Mouse (Mus musculus) MEL (cell line): ENCODE results near the gene Lypla2. TPM values are rescaled to one million over a fixed set of nuclear protein-coding genes. Genes with fewer than 3 reads are reported as not detected.
A peak's percentile ranks its signal among the peaks of the same experiment; 100 is the strongest.

Experiments
- DNase-seq: peaks from one replicate; pipeline ENCODE4 v3.0.0; 2011; ENCODE audit warnings: low read depth, low spot score
- H3K27ac ChIP-seq: 2 replicates; pipeline ENCODE4 v1.5.1; 2012; ENCODE audit warnings: low read depth, mild to moderate bottlenecking, control low read depth, low read length, moderate library complexity; ENCODE audit not compliant: control insufficient read depth
- H3K27me3 ChIP-seq, 2 experiments: fragments of 150-350 bp in 1 of 2; sonication (generic) in 1 of 2; 2 replicates each; pipeline ENCODE4 v1.6.1; 2012; ENCODE audit warnings: low read length in 2 of 2, mild to moderate bottlenecking in 2 of 2, improper control_type of control experiment in 1 of 2, moderate library complexity in 1 of 2; ENCODE audit not compliant: insufficient read depth in 2 of 2, control insufficient read depth in 1 of 2
- H3K36me3 ChIP-seq, 2 experiments: 2 replicates each; pipeline ENCODE4 v1.6.1; 2012 to 2014; ENCODE audit warnings: low read length in 2 of 2, improper control_type of control experiment in 1 of 2, inconsistent platforms in 1 of 2, mild to moderate bottlenecking in 1 of 2; ENCODE audit not compliant: insufficient read depth in 2 of 2, control insufficient read depth in 1 of 2
- H3K4me1 ChIP-seq, 2 experiments: fragments of 150-350 bp in 1 of 2; sonication (generic) in 1 of 2; 2 replicates each; pipeline ENCODE4 v1.6.1; 2012; ENCODE audit warnings: low read length in 2 of 2, improper control_type of control experiment in 1 of 2, mild to moderate bottlenecking in 1 of 2; ENCODE audit not compliant: insufficient read depth in 2 of 2, control insufficient read depth in 1 of 2
- H3K4me3 ChIP-seq, 2 experiments: fragments of 150-350 bp in 1 of 2; sonication (generic) in 1 of 2; 2 replicates each; pipeline ENCODE4 v1.5.1; 2012; ENCODE audit warnings: low read depth in 2 of 2, low read length in 2 of 2, mild to moderate bottlenecking in 2 of 2, moderate library complexity in 2 of 2, control low read depth in 1 of 2, improper control_type of control experiment in 1 of 2; ENCODE audit not compliant: control insufficient read depth in 1 of 2, insufficient read depth in 1 of 2
- H3K79me2 ChIP-seq: 2 replicates; pipeline ENCODE4 v1.6.1; 2012; ENCODE audit warnings: mild to moderate bottlenecking, low read length, moderate library complexity; ENCODE audit not compliant: control insufficient read depth, poor library complexity, insufficient read depth
- H3K9ac ChIP-seq: 2 replicates; pipeline ENCODE4 v1.6.1; 2012; ENCODE audit warnings: low read depth, mild to moderate bottlenecking, control low read depth, low read length, moderate library complexity; ENCODE audit not compliant: control insufficient read depth, poor library complexity, severe bottlenecking
- H3K9me3 ChIP-seq: fragments of 150-350 bp; sonication (generic); replicated peaks from 2 replicates; pipeline ENCODE4 v1.6.1; 2012; ENCODE audit warnings: mild to moderate bottlenecking, low read length, improper control_type of control experiment, moderate library complexity; ENCODE audit not compliant: insufficient read depth
- BHLHE40 ChIP-seq: IDR thresholded peaks from 2 replicates; pipeline ENCODE4 v1.6.1; 2012; ENCODE audit warnings: low read depth, mild to moderate bottlenecking, inconsistent platforms, low read length, improper control_type of control experiment, borderline replicate concordance
- CTCF ChIP-seq, 3 experiments: IDR thresholded peaks in 2 of 3; conservative IDR thresholded peaks in 1 of 3; 2 replicates each; pipeline ENCODE4 v1.5.1; 2011 to 2012; ENCODE audit warnings: low read length in 3 of 3, low read depth in 2 of 3, mild to moderate bottlenecking in 2 of 3, improper control_type of control experiment in 1 of 3, inconsistent platforms in 1 of 3, mixed read lengths in 1 of 3, moderate library complexity in 1 of 3; ENCODE audit not compliant: control insufficient read depth in 1 of 3, insufficient read depth in 1 of 3, poor library complexity in 1 of 3, severe bottlenecking in 1 of 3
- E2F4 ChIP-seq: IDR thresholded peaks from 2 replicates; pipeline ENCODE4 v1.6.1; 2011; ENCODE audit warnings: low read depth, low read length, improper control_type of control experiment, borderline replicate concordance
- ELF1 ChIP-seq: IDR thresholded peaks from 2 replicates; pipeline ENCODE4 v1.6.1; 2014; ENCODE audit warnings: low read depth, mild to moderate bottlenecking, inconsistent platforms, low read length, improper control_type of control experiment, moderate library complexity
- ETS1 ChIP-seq: IDR thresholded peaks from 2 replicates; pipeline ENCODE4 v1.6.1; 2012; ENCODE audit warnings: low read depth, mild to moderate bottlenecking, inconsistent platforms, low read length, improper control_type of control experiment, moderate library complexity
- GATA1 ChIP-seq: IDR thresholded peaks from 2 replicates; pipeline ENCODE4 v1.6.1; 2011; ENCODE audit warnings: low read depth, low read length, improper control_type of control experiment
- KAT2A ChIP-seq: conservative IDR thresholded peaks from 2 replicates; pipeline ENCODE4 v1.6.1; 2012; ENCODE audit warnings: low read depth, low read length, improper control_type of control experiment, inconsistent platforms
- MAZ ChIP-seq: IDR thresholded peaks from 2 replicates; pipeline ENCODE4 v1.6.1; 2012; ENCODE audit warnings: low read depth, mild to moderate bottlenecking, inconsistent platforms, low read length, improper control_type of control experiment
- MEF2A ChIP-seq: IDR thresholded peaks from 2 replicates; pipeline ENCODE4 v1.6.1; 2014; ENCODE audit warnings: low read depth, mild to moderate bottlenecking, inconsistent platforms, low read length, improper control_type of control experiment; ENCODE audit not compliant: poor library complexity, insufficient replicate concordance, severe bottlenecking; ENCODE audit errors: extremely low read depth
- MYB ChIP-seq: IDR thresholded peaks from 2 replicates; pipeline ENCODE4 v1.6.1; 2011; ENCODE audit warnings: mild to moderate bottlenecking, low read depth, low read length, improper control_type of control experiment
- MYC ChIP-seq: IDR thresholded peaks from 2 replicates; pipeline ENCODE4 v1.6.1; 2011; ENCODE audit warnings: low read depth, mild to moderate bottlenecking, low read length, improper control_type of control experiment, moderate library complexity
- POLR2A ChIP-seq, 2 experiments: IDR thresholded peaks; 2 replicates each; pipeline ENCODE4 v1.6.1; 2011 to 2012; ENCODE audit warnings: low read length in 2 of 2, mild to moderate bottlenecking in 2 of 2, control low read depth in 1 of 2, improper control_type of control experiment in 1 of 2, low read depth in 1 of 2, moderate library complexity in 1 of 2; ENCODE audit not compliant: control insufficient read depth in 1 of 2, insufficient read depth in 1 of 2, poor library complexity in 1 of 2
- SIN3A ChIP-seq: IDR thresholded peaks from 2 replicates; pipeline ENCODE4 v1.6.1; 2012; ENCODE audit warnings: low read length, improper control_type of control experiment, inconsistent platforms
- ZKSCAN1 ChIP-seq: IDR thresholded peaks from 2 replicates; pipeline ENCODE4 v1.6.1; 2012; ENCODE audit warnings: low read depth, mild to moderate bottlenecking, inconsistent platforms, low read length, improper control_type of control experiment, moderate library complexity
- ZMIZ1 ChIP-seq: IDR thresholded peaks from 2 replicates; pipeline ENCODE4 v1.6.1; 2012; ENCODE audit warnings: low read depth, mild to moderate bottlenecking, inconsistent platforms, low read length, improper control_type of control experiment, moderate library complexity
- ZNF384 ChIP-seq: IDR thresholded peaks from 2 replicates; pipeline ENCODE4 v1.6.1; 2012; ENCODE audit warnings: low read depth, mild to moderate bottlenecking, inconsistent platforms, low read length, improper control_type of control experiment
- polyA plus RNA-seq, 2 experiments: library from polyadenylated mRNA; stranded (reverse) in 1 of 2; unstranded in 1 of 2; fragments of >175 nt in 1 of 2; fragments of >200 nt in 1 of 2; gene quantifications; 2 replicates each; pipeline versions ENCODE4 v1.2.1 to v1.2.4; 2012; ENCODE audit warnings: low replicate concordance in 2 of 2, low read depth in 1 of 2; ENCODE audit not compliant: insufficient read length in 2 of 2, insufficient read depth in 1 of 2, missing spikeins in 1 of 2
- total RNA-seq: library from RNA; depleted of rRNA; stranded (reverse); fragments of 300-350 nt; gene quantifications from 2 replicates; pipeline ENCODE4 v1.2.3, GENCODE M21; 2012

The Lypla2 gene
- total and polyA plus RNA-seq, 3 experiments = 65.1 to 95.6 TPM; not detected in 1

- TF ChIP-seq ELF1 (peak; percentile 95), E2F4 (no peak), ZKSCAN1 (no peak), MAZ (no peak; the same call in 1 of the 2 replicates)
- TF ChIP-seq, all 39 proteins: peak for 19
These were observed 8.8 kb downstream of the Lypla2 start, which contains the start of gene Gale (continued) for GRCm38 (mm10) chr4:135963457-135964193.

DNA sequence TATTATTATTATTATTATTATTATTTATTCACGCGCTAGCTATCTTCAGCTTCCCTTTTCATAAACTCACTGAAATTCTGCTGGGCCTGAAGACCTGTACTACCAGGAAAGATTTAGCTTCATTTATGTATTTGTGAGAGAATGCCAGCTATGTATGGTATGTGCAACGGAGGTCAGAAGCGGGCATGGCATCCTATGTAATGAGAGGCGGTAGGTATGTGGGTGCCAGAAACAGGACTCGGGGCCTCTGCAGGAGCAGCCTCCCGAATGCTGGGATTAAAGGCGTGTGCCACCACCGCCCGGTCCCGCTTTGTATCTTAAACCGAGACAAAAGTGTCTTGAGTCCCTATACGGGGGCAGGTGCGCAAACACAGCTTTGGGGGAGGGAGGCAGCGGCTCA lies 9.5 kb downstream of the Lypla2 start:
- Histone ChIP-seq H3K27me3 (no peaks in the 10 kb centered on the region), H3K4me3 (peak overlapping the region; percentile 83 to 86), H3K27ac (peak overlapping the region; percentile 93), H3K79me2 (peaks cover 7% of the 10 kb centered on the region; the same call in 1 of the 2 replicates), H3K36me3 (peaks cover 0 to 6% of the 10 kb centered on the region in 2 experiments; a peak in 3 of 4 replicates), H3K9me3 (no peaks in the 10 kb centered on the region), H3K4me1 (peaks cover 4 to 7% of the 10 kb centered on the region in 2 experiments; a peak in 3 of 4 replicates), H3K9ac (peak overlapping the region; percentile 90)
- no peak for DNase-seq
- TF ChIP-seq BHLHE40 = no peak
- TF ChIP-seq GATA1 = no peak
- TF ChIP-seq ETS1 = 0 out of 2 replicates have a peak, but pooled peaks have one; percentile 4

DNA sequence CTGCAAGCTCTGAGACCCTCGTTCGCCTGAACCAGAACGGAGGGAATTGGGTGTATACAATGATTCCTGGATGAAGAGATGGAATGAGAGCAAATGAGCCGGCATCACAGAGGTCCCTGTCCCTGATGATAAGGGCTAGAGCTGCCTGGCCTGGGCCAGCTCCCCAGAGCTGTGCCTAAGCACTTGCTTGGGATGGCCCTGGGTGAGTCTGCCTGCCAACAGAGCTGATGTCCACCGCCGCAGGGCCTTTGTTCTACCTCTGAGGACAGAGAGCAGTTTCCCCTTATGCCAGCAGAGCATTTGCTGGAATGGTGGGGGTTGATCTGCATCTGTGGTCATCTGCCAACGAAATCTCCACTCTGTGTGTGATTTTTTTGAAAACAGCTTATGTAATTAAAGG lies 10.2 kb downstream of the Lypla2 start:
- DNase-seq = no peak
- Histone ChIP-seq H3K27me3 (no peaks in the 10 kb centered on the region), H3K9me3 (no peaks in the 10 kb centered on the region), H3K9ac (no peak overlapping the region), H3K27ac (peak overlapping the region; percentile 93; the same call in 1 of the 2 replicates), H3K4me1 (peaks cover 4 to 7% of the 10 kb centered on the region in 2 experiments; a peak in 3 of 4 replicates), H3K4me3 (no peak overlapping the region), H3K36me3 (peaks cover 0 to 6% of the 10 kb centered on the region in 2 experiments; a peak in 3 of 4 replicates), H3K79me2 (peaks cover 7% of the 10 kb centered on the region; the same call in 1 of the 2 replicates)
- TF ChIP-seq KAT2A = no peak
- 0 out of 2 replicates have a peak, but pooled peaks have one; percentile 22 for TF ChIP-seq ZMIZ1

GRCm38 (mm10) chr4:135961709-135962108 lies 10.7 kb downstream of the Lypla2 start:
- H3K9me3 ChIP-seq = no peaks in the 10 kb centered on the region
- H3K79me2 ChIP-seq = peaks cover 7% of the 10 kb centered on the region; the same call in 1 of the 2 replicates
- TF ChIP-seq SIN3A (no peak), MYC (no peak), CTCF (IDR thresholded peaks at IDR 0.05 in 2 of 3, conservative IDR thresholded peaks at IDR 0.05 in 1 of 3; ENCODE audit: control insufficient read depth in 1 of 3, insufficient read depth in 1 of 3, low read depth in 2 of 3, low read length in 3 of 3, poor library complexity in 1 of 3, severe bottlenecking in 1 of 3) (no peak), GATA1 (no peak), ETS1 (no peak), BHLHE40 (no peak), POLR2A (IDR thresholded peaks at IDR 0.05; ENCODE audit: control insufficient read depth in 1 of 2, insufficient read depth in 1 of 2, low read depth in 1 of 2, low read length in 2 of 2, poor library complexity in 1 of 2) (no peak), MEF2A (no peak), MYB (no peak), ZNF384 (no peak)
- DNase-seq = no peak
- H3K36me3 ChIP-seq = peaks cover 0 to 6% of the 10 kb centered on the region in 2 experiments; a peak in 2 of 4 replicates
- no peak overlapping the region for H3K27ac ChIP-seq
- no peaks in the 10 kb centered on the region for H3K27me3 ChIP-seq
- H3K9ac ChIP-seq = no peak overlapping the region
- H3K4me3 ChIP-seq = no peak overlapping the region
- H3K4me1 ChIP-seq = peaks cover 4 to 7% of the 10 kb centered on the region in 2 experiments; a peak in 3 of 4 replicates
